Mouse (Mus musculus): ENCODE measurements around the gene Sumf1. TPM values are rescaled to one million over a fixed set of nuclear protein-coding genes. Genes with fewer than 3 reads are reported as not detected.

Gene Sumf1
- polyA plus RNA-seq, 1 experiment from 2014 or later, result 28.4 TPM

DNA sequence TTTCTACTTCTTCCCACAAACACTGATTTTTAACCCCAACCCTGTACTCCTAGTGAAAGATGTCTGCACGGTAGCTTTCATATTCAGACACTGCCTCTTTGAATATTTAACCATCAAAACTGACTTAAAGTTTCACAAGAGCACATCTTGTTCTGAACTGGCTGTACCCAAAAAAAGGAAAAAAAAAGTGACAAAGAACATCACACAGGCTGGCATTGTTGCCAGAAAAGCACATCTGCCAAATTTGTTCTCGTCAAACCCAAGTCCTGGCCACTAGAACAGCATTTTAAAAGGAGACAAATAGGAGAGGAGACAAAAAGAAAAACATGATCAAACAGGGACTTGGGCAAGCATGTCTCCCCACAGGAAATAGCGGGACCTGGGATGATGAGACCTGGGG is 91.9 kb downstream of the Sumf1 start:
- Histone ChIP-seq H3K27me3 (ENCODE audit: insufficient read depth, low read length) (no peaks in the 10 kb centered on the region), H3K9me3 (ENCODE audit: low read depth, low read length) (no peaks in the 10 kb centered on the region), H3K4me3 (ENCODE audit: low read depth, low read length) (no peak overlapping the region), H3K4me2 (no peak overlapping the region), H3K27ac (ENCODE audit: low read depth) (no peak overlapping the region), H3K36me3 (ENCODE audit: insufficient read depth) (no peaks in the 10 kb centered on the region), H3K9ac (no peak overlapping the region), H3K4me1 (ENCODE audit: insufficient read depth) (no peaks in the 10 kb centered on the region)
- TF ChIP-seq CTCF (IDR thresholded peaks at IDR 0.05; ENCODE audit: low read depth), result no peak
- DNase-seq, result no peak
- 73% methylated on average over 3 of the region's 3 CpGs for WGBS
- ATAC-seq (ENCODE audit: insufficient read depth), result no peak

DNA sequence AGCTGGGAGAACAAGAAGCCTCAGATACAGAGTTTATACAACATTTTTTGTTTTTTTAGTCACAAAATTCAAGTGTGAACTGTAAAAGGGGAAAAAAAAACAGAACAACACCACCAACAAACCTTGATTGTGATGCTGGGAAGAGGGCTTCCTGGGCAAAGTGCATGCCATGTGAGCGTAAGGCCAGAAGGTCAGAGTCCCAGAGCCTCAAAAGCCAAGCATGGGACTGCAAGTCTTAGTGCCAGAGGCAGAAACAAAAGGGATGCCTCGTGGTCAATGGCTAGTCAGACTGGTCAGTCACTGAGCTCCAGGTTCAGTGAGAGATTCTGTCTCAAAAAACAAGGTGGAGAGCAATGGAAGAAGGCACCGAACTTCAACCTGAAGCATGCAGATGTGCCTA is 92.7 kb downstream of the Sumf1 start:
- Histone ChIP-seq H3K27me3 (ENCODE audit: insufficient read depth, low read length) (no peaks in the 10 kb centered on the region), H3K4me3 (ENCODE audit: low read depth, low read length) (no peak overlapping the region), H3K9ac (no peak overlapping the region), H3K27ac (ENCODE audit: low read depth) (no peak overlapping the region), H3K4me1 (ENCODE audit: insufficient read depth) (no peaks in the 10 kb centered on the region), H3K4me2 (no peak overlapping the region), H3K36me3 (ENCODE audit: insufficient read depth) (no peaks in the 10 kb centered on the region), H3K9me3 (ENCODE audit: low read depth, low read length) (no peaks in the 10 kb centered on the region)
- 82% methylated on average over 3 of the region's 3 CpGs for WGBS
- no peak for TF ChIP-seq CTCF (IDR thresholded peaks at IDR 0.05; ENCODE audit: low read depth)
- ATAC-seq (ENCODE audit: insufficient read depth), result no peak
- DNase-seq, result no peak

DNA sequence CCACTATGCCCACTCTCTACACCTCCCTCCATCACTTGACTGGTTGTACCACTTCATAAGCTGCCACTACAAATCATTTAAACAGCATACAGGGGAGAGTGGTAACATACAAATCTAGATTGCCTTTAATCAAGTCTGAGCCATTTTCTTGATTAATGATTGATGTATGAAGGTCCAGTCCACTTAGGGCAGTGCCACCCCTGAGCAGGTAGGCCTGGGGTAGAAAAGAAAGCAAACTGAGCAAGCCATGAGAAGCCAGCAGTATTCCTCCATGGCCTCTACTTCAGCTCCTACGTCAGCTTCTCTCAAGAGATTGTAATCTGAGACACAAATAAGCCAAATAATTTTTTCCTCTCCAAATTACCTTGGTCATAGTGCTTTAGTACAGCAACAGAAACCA is 94.1 kb downstream of the Sumf1 start:
- no peak for DNase-seq
- no peaks in the 10 kb centered on the region for H3K36me3 ChIP-seq (ENCODE audit: insufficient read depth)
- no peaks in the 10 kb centered on the region for H3K27me3 ChIP-seq (ENCODE audit: insufficient read depth, low read length)
- H3K27ac ChIP-seq (ENCODE audit: low read depth), result no peak overlapping the region
- H3K4me3 ChIP-seq (ENCODE audit: low read depth, low read length), result no peak overlapping the region
- no peaks in the 10 kb centered on the region for H3K4me1 ChIP-seq (ENCODE audit: insufficient read depth)
- 50% methylated on average over 1 of the region's 1 CpGs for WGBS
- H3K9me3 ChIP-seq (ENCODE audit: low read depth, low read length), result no peaks in the 10 kb centered on the region
- H3K9ac ChIP-seq, result no peak overlapping the region
- TF ChIP-seq CTCF (IDR thresholded peaks at IDR 0.05; ENCODE audit: low read depth), result no peak
- H3K4me2 ChIP-seq, result no peak overlapping the region
- ATAC-seq (ENCODE audit: insufficient read depth), result no peak

DNA sequence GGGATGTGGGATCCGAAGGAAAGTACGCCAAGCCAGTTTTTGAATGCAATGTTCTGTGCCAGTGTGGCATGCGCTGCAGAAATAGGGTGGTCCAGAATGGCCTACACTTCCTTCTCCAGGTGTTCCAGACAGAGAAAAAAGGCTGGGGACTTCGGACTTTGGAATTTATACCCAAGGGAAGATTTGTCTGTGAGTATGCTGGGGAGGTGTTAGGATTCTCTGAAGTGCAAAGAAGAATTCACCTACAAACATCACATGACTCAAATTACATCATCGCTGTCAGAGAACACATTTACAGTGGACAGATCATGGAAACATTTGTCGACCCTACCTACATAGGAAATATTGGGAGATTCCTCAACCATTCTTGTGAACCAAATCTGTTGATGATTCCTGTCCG is 109.5 kb downstream of the Sumf1 start:
- 0 out of 2 replicates have a peak, but pooled peaks cover 3% of the 10 kb centered on the region for H3K36me3 ChIP-seq (ENCODE audit: insufficient read depth)
- no peaks in the 10 kb centered on the region for H3K27me3 ChIP-seq (ENCODE audit: insufficient read depth, low read length)
- H3K9ac ChIP-seq, result no peak overlapping the region
- no peak overlapping the region for H3K4me2 ChIP-seq
- TF ChIP-seq CTCF (IDR thresholded peaks at IDR 0.05; ENCODE audit: low read depth), result no peak
- H3K9me3 ChIP-seq (ENCODE audit: low read depth, low read length), result no peaks in the 10 kb centered on the region
- no peak overlapping the region for H3K27ac ChIP-seq (ENCODE audit: low read depth)
- H3K4me1 ChIP-seq (ENCODE audit: insufficient read depth), result no peaks in the 10 kb centered on the region
- DNase-seq (no peak), ATAC-seq (ENCODE audit: insufficient read depth) (no peak)
- H3K4me3 ChIP-seq (ENCODE audit: low read depth, low read length), result no peak overlapping the region
- WGBS, result 93% methylated on average over 7 of the region's 7 CpGs

DNA sequence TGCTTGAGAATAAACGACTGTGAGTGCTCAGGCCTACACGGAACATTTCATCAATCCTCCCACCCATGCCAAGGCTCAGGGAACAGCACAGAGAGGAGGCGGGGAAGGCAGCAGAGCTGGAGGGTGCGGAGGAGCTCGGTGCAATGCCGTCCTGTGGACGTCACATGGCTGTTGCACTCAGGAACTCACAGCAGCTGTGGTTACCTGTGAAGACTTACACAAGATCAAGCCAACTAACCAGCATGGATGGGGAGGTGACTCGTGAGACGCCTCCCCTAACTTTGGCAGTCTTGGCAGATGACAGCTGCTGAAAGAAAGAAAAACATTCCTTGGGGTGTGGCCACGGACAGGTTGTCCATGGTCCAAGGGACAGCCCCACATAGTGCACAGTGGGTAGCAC is 110.8 kb downstream of the Sumf1 start:
- no peak overlapping the region for H3K27ac ChIP-seq (ENCODE audit: low read depth)
- H3K4me2 ChIP-seq, result no peak overlapping the region
- H3K4me1 ChIP-seq (ENCODE audit: insufficient read depth), result no peaks in the 10 kb centered on the region
- 0 out of 2 replicates have a peak, but pooled peaks cover 3% of the 10 kb centered on the region for H3K36me3 ChIP-seq (ENCODE audit: insufficient read depth)
- no peak for TF ChIP-seq CTCF (IDR thresholded peaks at IDR 0.05; ENCODE audit: low read depth)
- no peaks in the 10 kb centered on the region for H3K9me3 ChIP-seq (ENCODE audit: low read depth, low read length)
- no peak overlapping the region for H3K4me3 ChIP-seq (ENCODE audit: low read depth, low read length)
- H3K9ac ChIP-seq, result no peak overlapping the region
- ATAC-seq (ENCODE audit: insufficient read depth) (no peak), DNase-seq (no peak)
- 86% methylated on average over 10 of the region's 10 CpGs for WGBS
- H3K27me3 ChIP-seq (ENCODE audit: insufficient read depth, low read length), result no peaks in the 10 kb centered on the region

DNA sequence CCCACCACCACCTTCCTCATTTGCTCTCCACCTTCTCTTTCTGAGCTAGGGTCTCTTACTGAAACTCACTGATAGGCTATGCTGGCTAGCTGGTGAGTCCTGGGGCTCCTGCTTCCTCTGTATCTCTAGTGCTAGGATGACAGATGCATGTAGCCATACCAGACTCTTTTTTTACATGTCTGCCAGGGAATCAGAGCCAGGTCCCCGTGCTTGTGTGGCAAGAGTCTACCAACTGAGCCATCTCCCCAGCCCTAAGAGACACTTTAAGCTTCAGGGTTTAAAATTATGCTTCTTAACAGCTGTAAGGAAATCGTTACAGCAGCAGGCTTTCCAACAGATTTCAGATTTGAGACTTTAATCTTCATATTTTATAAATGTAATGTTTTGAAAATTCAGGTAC is 111.5 kb downstream of the Sumf1 start:
- WGBS, result 87% methylated on average over 2 of the region's 2 CpGs
- no peak overlapping the region for H3K4me2 ChIP-seq
- H3K4me3 ChIP-seq (ENCODE audit: low read depth, low read length), result no peak overlapping the region
- H3K4me1 ChIP-seq (ENCODE audit: insufficient read depth), result no peaks in the 10 kb centered on the region
- no peak overlapping the region for H3K27ac ChIP-seq (ENCODE audit: low read depth)
- H3K9me3 ChIP-seq (ENCODE audit: low read depth, low read length), result no peaks in the 10 kb centered on the region
- H3K27me3 ChIP-seq (ENCODE audit: insufficient read depth, low read length), result no peaks in the 10 kb centered on the region
- TF ChIP-seq CTCF (IDR thresholded peaks at IDR 0.05; ENCODE audit: low read depth), result no peak
- DNase-seq (no peak), ATAC-seq (ENCODE audit: insufficient read depth) (no peak)
- 0 out of 2 replicates have a peak, but pooled peaks cover 3% of the 10 kb centered on the region for H3K36me3 ChIP-seq (ENCODE audit: insufficient read depth)
- H3K9ac ChIP-seq, result no peak overlapping the region

DNA sequence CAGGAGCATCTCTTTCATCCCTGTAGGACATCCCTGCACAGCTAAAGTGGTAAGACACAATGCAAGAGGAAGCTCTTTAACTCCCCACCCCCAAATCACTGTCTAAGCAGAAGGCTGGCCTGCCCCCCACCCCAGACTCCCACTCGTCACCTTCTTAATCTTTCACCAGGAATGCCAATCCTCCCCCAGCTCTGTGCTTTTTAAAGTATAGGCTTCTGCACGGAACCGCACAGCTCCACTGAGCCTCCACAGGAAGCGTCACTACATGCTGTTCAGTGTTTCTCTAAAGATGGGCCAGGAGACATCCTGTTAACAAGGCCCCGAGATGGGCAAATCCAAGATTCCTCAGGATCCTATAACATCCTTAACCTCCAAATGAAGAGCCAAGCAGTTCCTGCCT is 112.3 kb downstream of the Sumf1 start:
- Histone ChIP-seq H3K36me3 (ENCODE audit: insufficient read depth) (0 out of 2 replicates have a peak, but pooled peaks cover 3% of the 10 kb centered on the region), H3K27me3 (ENCODE audit: insufficient read depth, low read length) (no peaks in the 10 kb centered on the region), H3K4me3 (ENCODE audit: low read depth, low read length) (no peak overlapping the region), H3K9me3 (ENCODE audit: low read depth, low read length) (no peaks in the 10 kb centered on the region), H3K27ac (ENCODE audit: low read depth) (no peak overlapping the region), H3K9ac (no peak overlapping the region), H3K4me2 (no peak overlapping the region), H3K4me1 (ENCODE audit: insufficient read depth) (no peaks in the 10 kb centered on the region)
- TF ChIP-seq CTCF (IDR thresholded peaks at IDR 0.05; ENCODE audit: low read depth), result no peak
- WGBS, result 65% methylated on average over 5 of the region's 5 CpGs
- ATAC-seq (ENCODE audit: insufficient read depth), result no peak
- DNase-seq, result no peak

DNA sequence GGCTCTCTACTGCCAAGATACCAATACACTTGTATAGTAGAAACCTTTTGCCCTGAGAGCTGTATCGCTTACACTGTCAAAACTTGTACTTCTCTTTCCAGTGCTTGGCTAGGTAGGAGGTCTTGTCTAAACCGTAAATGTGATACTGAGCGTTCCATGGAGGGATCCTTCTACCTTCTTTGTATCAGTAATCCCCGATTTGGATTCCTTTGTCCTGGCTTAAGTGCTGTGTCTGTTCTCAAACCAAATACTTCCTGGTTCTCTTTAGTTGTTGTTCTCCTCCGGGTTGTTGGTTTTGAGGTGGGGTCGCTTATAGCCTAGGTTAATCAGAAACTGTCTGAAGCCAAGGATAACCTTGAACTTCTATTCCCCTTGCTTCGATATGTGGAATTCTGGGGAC is 114.4 kb downstream of the Sumf1 start:
- no peaks in the 10 kb centered on the region for H3K36me3 ChIP-seq (ENCODE audit: insufficient read depth)
- H3K4me3 ChIP-seq (ENCODE audit: low read depth, low read length), result no peak overlapping the region
- ATAC-seq (ENCODE audit: insufficient read depth) (no peak), DNase-seq (no peak)
- TF ChIP-seq CTCF (IDR thresholded peaks at IDR 0.05; ENCODE audit: low read depth), result no peak
- no peak overlapping the region for H3K27ac ChIP-seq (ENCODE audit: low read depth)
- no peaks in the 10 kb centered on the region for H3K9me3 ChIP-seq (ENCODE audit: low read depth, low read length)
- no peak overlapping the region for H3K4me2 ChIP-seq
- H3K9ac ChIP-seq, result no peak overlapping the region
- no peaks in the 10 kb centered on the region for H3K27me3 ChIP-seq (ENCODE audit: insufficient read depth, low read length)
- WGBS, result 93% methylated on average over 7 of the region's 7 CpGs
- H3K4me1 ChIP-seq (ENCODE audit: insufficient read depth), result no peaks in the 10 kb centered on the region
